Mouse (Mus musculus) cortical plate, adult 2 months (tissue): ENCODE data around the gene Tbc1d8b.

Experiments
- CTCF ChIP-seq: fragments of 200-500 bp; IDR thresholded peaks from 2 replicates; pipeline ENCODE4 v1.5.1; 2011; ENCODE audit warnings: mild to moderate bottlenecking, control low read depth, low read length; ENCODE audit not compliant: insufficient read depth; ENCODE audit errors: extremely low read depth
- POLR2A ChIP-seq: fragments of 200-500 bp; IDR thresholded peaks from 2 replicates; pipeline ENCODE4 v1.6.1; 2011; ENCODE audit warnings: mild to moderate bottlenecking, low read length, control low read depth; ENCODE audit not compliant: insufficient read depth; ENCODE audit errors: extremely low read depth

GRCm38 (mm10) chrX:139684775-139685695 is at the start of gene Tbc1d8b:
- TF ChIP-seq CTCF = no peak
- TF ChIP-seq POLR2A = no peak
